Mouse (Mus musculus) G1E-ER4 (cell line): ENCODE data around the gene Cdh13. TPM values are rescaled to one million over a fixed set of nuclear protein-coding genes. Genes with fewer than 3 reads are reported as not detected.

Experiments used
- GATA1 ChIP-seq: IDR thresholded peaks from one replicate; pipeline ENCODE4 v1.8.0; 2012; ENCODE audit warnings: low read length, inconsistent platforms
- polyA plus RNA-seq: library from polyadenylated mRNA; stranded (reverse); fragments of >175 nt; gene quantifications from 2 replicates; pipeline ENCODE4 v1.2.3, GENCODE M21; 2012

Cdh13 gene
- polyA plus RNA-seq, 1 experiment = not detected

DNA sequence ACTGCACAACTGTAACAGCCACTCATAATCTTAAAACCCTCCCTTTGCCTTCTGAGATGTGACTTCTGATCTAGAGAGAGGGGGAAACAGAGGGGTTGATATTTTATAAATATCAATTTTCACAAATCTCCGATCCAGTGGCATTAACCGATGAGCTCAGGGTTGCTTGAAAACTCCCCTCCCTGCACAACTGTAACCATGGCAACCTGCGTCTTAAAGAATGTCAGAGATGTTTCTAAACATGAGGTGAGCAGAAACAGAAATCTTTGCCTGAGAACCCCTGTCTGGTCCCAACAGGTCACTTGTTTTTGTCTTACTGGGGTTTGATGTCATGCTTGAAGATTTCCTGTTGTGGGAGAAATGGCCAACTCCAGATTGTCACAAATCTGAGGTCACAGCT lies 513.6 kb downstream of the Cdh13 start:
- no peak for TF ChIP-seq GATA1

- no peak for TF ChIP-seq GATA1
Measured at GRCm38 (mm10) chr8:118803168-118803567, 519.6 kb downstream of the Cdh13 start.

GRCm38 (mm10) chr8:118809660-118810059 lies 526.1 kb downstream of the Cdh13 start:
- TF ChIP-seq GATA1 = no peak

GRCm38 (mm10) chr8:118815055-118815454 lies 531.5 kb downstream of the Cdh13 start:
- TF ChIP-seq GATA1 = no peak

DNA sequence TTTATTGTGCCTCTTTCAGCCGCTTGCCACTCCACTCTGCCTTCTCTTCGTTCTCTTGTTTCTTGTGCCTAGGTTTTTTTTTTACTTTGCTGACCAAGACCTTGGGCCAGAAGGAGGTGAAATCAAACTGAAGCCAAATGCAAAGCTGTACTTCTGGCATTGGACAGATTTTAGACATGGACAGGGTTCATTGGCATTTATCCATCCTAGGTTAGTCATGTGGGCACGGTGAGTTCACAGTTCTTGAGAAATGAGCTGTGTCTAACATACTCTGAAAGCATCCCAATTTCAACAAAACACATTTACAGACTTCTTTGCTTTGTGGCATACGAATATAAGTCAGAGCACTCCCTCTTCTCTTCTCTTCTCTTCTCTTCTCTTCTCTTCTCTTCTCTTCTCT lies 543.2 kb downstream of the Cdh13 start:
- TF ChIP-seq GATA1 = no peak

DNA sequence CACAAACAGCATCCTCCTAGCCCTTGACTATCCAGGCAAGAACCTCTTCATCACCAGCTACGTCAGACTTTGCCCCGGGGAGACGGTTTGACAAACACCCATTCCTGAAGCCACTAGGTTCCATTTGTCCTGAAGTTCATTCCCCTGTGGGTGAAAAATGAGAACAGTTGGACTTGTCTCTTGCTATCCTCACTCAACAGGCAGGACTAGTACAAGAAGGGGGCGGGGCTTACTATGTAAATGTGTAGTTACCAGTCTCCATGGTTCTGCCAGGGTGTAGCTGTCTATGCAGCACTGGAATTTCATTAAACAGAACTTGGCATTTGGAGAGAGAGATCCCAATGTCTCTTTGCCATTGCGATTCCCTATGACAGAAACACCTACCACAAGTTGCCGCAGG lies 544.2 kb downstream of the Cdh13 start:
- no peak for TF ChIP-seq GATA1

DNA sequence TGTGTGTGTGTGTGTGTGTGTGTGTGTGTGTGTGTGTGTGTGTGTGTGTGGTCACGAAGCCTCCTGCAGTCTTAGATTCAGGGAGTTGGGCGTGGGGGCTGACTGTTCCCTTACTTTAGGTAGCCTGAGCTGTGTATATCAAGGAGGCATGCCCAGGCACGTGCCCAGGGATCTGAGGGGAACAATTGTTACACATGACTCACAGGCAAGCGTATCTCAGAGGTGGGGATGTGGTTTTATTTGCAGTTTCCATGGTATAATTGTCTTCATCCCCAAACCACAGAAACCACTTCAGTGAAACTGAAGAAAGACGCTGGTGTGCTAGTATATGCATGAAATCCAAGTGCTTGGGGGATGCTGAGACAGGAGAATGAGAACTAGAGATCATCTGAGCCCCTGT lies 546.8 kb downstream of the Cdh13 start:
- TF ChIP-seq GATA1 = no peak

DNA sequence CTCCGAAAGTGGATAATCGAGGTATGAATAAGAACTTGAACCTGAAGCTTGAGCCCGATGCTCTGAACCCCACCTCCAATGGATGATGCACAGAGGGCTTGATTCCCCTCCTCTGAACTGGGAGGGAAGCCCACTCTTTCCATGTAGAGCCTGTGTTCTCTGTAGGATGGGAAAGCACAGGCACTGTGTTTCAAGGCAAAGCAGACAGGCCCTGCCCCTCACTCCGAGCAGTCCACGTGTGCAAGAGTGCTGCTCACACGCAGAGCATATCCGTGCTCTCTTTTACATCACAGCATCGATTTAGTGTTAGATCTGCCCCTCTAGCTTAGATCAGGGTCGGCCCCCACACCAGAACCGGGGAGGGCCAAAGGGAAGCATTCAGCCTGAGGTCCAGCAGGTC lies 547.5 kb downstream of the Cdh13 start:
- TF ChIP-seq GATA1 = no peak

DNA sequence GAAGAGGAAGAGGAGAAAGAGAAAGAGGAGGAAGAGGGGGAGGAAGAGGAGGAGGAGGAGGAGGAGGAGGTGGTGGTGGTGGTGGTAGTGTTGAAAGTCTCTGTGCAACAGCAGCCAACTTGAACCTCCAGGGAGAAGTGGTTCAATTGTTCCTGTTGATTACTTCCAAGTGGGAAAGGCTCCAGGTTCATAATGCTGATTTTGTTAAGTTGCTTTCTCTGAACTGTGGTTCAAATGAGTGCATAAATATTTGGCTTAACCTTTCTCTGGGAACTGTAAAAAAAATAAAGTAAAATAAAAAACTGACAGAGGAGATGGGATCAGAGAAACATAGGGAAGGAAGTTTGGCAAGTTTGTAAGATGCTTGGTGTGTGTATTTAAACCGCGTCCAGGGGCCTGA lies 555.3 kb downstream of the Cdh13 start:
- TF ChIP-seq GATA1 = no peak

GRCm38 (mm10) chr8:118845690-118846089 lies 562.2 kb downstream of the Cdh13 start:
- no peak for TF ChIP-seq GATA1

DNA sequence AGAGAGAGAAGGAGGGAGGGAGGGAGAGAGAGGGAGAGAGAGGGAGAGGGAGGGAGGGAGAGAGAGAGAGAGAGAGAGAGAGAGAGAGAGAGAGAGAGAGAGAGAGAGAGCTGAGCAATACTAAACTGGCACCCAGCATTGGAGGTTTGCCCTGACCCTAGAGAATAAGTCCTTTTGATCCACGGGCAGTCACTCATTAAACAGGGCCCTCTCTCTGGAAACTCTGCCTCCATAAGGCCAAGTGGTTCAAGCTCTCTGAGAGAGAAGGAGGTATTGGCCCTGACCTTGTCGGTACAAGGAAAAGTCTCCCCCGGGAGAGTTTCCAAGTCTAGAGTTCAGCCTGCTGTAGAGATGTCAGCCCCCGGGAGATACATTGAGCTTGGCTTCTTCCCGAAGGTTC lies 564.5 kb downstream of the Cdh13 start:
- TF ChIP-seq GATA1 = no peak

GRCm38 (mm10) chr8:118849515-118849914 lies 566.0 kb downstream of the Cdh13 start:
- TF ChIP-seq GATA1 = no peak

- TF ChIP-seq GATA1 = no peak
Measured at GRCm38 (mm10) chr8:118850381-118850780, 566.8 kb downstream of the Cdh13 start.

- TF ChIP-seq GATA1 = no peak
Measured at GRCm38 (mm10) chr8:118851361-118851760, 567.8 kb downstream of the Cdh13 start.

DNA sequence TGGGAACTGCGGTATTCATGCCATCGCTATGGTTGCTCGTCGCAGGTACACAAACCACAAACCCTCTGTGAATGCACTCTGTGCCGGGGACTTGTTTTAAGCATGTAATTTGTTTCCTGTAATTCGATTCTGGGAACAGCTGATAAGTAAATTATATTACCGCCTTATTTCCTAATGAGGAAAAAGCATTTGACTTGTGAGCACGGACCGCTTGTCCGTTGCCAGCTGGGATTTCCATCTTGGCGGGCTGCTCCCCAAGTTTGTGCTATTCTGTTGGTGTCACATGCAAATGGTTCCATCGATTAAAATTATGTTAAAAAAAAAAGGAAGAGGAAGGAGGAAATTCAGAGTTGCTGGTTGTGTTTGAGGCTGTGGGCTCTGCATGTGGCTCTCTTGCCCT lies 569.3 kb downstream of the Cdh13 start:
- TF ChIP-seq GATA1 = no peak

DNA sequence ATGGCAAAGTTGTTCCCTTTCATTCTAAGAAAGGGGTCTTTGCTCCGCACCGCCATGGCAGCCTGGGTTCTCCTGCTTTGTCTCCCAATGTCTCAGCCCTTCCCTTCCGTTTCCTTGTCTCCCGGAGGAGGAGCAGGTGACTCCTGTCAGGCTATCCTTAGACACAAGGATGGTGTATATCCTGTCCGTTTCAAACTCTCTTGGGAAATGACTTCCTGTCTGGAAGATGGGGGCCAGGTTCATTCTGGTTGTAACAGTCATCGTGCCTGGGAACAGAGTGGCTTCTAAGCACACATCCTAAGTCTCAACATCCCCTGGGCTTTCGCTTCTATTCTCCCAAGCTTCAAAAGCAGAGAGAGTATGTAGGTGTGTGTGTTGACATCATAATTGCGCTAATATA lies 571.1 kb downstream of the Cdh13 start:
- TF ChIP-seq GATA1 = no peak

DNA sequence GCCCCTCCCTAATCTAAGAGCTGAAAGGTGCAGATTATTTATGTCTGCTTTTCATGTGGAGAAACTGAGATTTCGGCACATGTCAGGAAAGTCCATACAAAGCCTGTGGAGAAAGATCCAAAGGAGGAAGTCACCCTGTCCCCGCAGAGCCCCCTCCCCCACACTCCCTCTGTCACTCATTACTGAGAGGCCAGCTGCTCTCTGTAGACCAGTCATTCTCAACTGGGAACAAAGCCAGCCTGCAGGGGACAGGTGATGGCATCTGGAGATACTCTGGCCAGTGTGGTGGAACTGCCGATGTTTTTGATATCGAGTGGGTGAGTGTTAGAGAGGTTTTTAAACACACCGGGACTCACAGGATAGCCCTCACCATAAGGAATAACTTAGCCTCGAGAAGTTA lies 582.8 kb downstream of the Cdh13 start:
- no peak for TF ChIP-seq GATA1

- TF ChIP-seq GATA1 = no peak
Measured at GRCm38 (mm10) chr8:118870711-118871110, 587.2 kb downstream of the Cdh13 start.
